Mouse (Mus musculus) hindbrain, embryonic 13.5 days (tissue): ENCODE measurements around the gene Gm11236. TPM values are rescaled to one million over a fixed set of nuclear protein-coding genes. Genes with fewer than 3 reads are reported as not detected.
"Not testable (repeated sequence)": the region's sequence is repeated elsewhere in the genome, so short reads cannot be mapped to it uniquely, and the experiment has no call there.

ENCODE experiments used
- ATAC-seq: fragments of 200-750 bp; cut with Nextera tagmentation; 2 replicates; pipeline ENCODE4 v1.8.0; 2017; ENCODE audit warnings: moderate TSS enrichment; ENCODE audit not compliant: low FRiP score
- H3K27ac ChIP-seq: fragments of 300-500 bp; sonication (generic); 2 replicates; pipeline ENCODE4 v1.5.1; 2015; ENCODE audit warnings: inconsistent platforms, mild to moderate bottlenecking, moderate library complexity
- H3K27me3 ChIP-seq: fragments of 300-500 bp; sonication (generic); 2 replicates; pipeline ENCODE4 v1.6.1; 2015; ENCODE audit warnings: mild to moderate bottlenecking, inconsistent platforms
- H3K36me3 ChIP-seq: fragments of 300-500 bp; sonication (generic); 2 replicates; pipeline ENCODE4 v1.6.1; 2015; ENCODE audit warnings: mild to moderate bottlenecking, inconsistent platforms
- H3K4me1 ChIP-seq: fragments of 300-500 bp; sonication (generic); replicated peaks from 2 replicates; pipeline ENCODE4 v1.6.1; 2015; ENCODE audit warnings: inconsistent platforms
- H3K4me2 ChIP-seq: fragments of 300-500 bp; sonication (generic); 2 replicates; pipeline ENCODE4 v1.6.1; 2015; ENCODE audit warnings: inconsistent platforms, mild to moderate bottlenecking, moderate library complexity
- H3K4me3 ChIP-seq: fragments of 300-500 bp; sonication (generic); 2 replicates; pipeline ENCODE4 v1.5.1; 2015; ENCODE audit warnings: mild to moderate bottlenecking, inconsistent platforms
- H3K9ac ChIP-seq: fragments of 300-500 bp; sonication (generic); 2 replicates; pipeline ENCODE4 v1.6.1; 2015; ENCODE audit warnings: mild to moderate bottlenecking, inconsistent platforms
- H3K9me3 ChIP-seq: fragments of 300-500 bp; sonication (generic); 2 replicates; pipeline ENCODE4 v1.6.1; 2016; ENCODE audit warnings: inconsistent platforms
- WGBS: fragments of 180-500 bp; shearing (Covaris S2); methylation state at CpG from one replicate; pipeline ENCODE4 v1.1.7; 2015; 5-methylcytosine and 5-hydroxymethylcytosine counted together
- polyA plus RNA-seq: library from polyadenylated mRNA; unstranded; fragments of >200 nt; fragmentation: Nextera tagmentation; extraction: Ambion mirVana; gene quantifications from 2 replicates; pipeline ENCODE4 v1.2.1, GENCODE M21; 2015

Gm11236 gene
- polyA plus RNA-seq = not detected in 2 replicates

GRCm38 (mm10) chr4:73637821-73638220 is at the start of gene Gm11236:
Gene Gm11236, plus strand, starts transcription at chr4:73638121.
- ATAC-seq, H3K27ac ChIP-seq, H3K4me3 ChIP-seq, H3K27me3 ChIP-seq, H3K4me2 ChIP-seq, H3K36me3 ChIP-seq, H3K4me1 ChIP-seq, H3K9ac ChIP-seq, H3K9me3 ChIP-seq: not testable (repeated sequence)
- WGBS = no CpG with 5 or more reads among the region's 4 CpGs

- Histone ChIP-seq H3K27ac (no peak overlapping the region), H3K36me3 (no peaks in the 10 kb centered on the region), H3K4me2 (no peak overlapping the region), H3K27me3 (no peaks in the 10 kb centered on the region), H3K9ac (no peak overlapping the region), H3K4me1 (no peaks in the 10 kb centered on the region), H3K9me3 (no peaks in the 10 kb centered on the region), H3K4me3 (no peak overlapping the region)
- ATAC-seq = peak; percentile 91
- 5% methylated on average over 3 of the region's 3 CpGs for WGBS
These were observed 38.7 kb upstream of the Gm11236 start for GRCm38 (mm10) chr4:73599248-73599647.

GRCm38 (mm10) chr4:73607581-73607980 is 30.3 kb upstream of the Gm11236 start, which contains the start of gene Gm11238:
Gene Gm11238, plus strand, starts transcription at chr4:73607881.
- not testable (repeated sequence) for H3K4me3 ChIP-seq, H3K4me2 ChIP-seq, H3K27me3 ChIP-seq, H3K9me3 ChIP-seq, H3K27ac ChIP-seq, H3K4me1 ChIP-seq, H3K36me3 ChIP-seq, H3K9ac ChIP-seq, ATAC-seq
- no CpG with 5 or more reads among the region's 3 CpGs for WGBS

GRCm38 (mm10) chr4:73622684-73623083 is 15.2 kb upstream of the Gm11236 start, which contains the start of gene Gm11237:
Gene Gm11237, plus strand, starts transcription at chr4:73622984.
- H3K9me3 ChIP-seq, H3K9ac ChIP-seq, H3K27me3 ChIP-seq, H3K36me3 ChIP-seq, H3K4me1 ChIP-seq, H3K4me2 ChIP-seq, H3K4me3 ChIP-seq, ATAC-seq, H3K27ac ChIP-seq: not testable (repeated sequence)
- no CpG with 5 or more reads among the region's 3 CpGs for WGBS

GRCm38 (mm10) chr4:73661864-73662263 is 23.9 kb downstream of the Gm11236 start:
- not testable (repeated sequence) for ATAC-seq, H3K27ac ChIP-seq
- WGBS = 92% methylated on average over 4 of the region's 4 CpGs

GRCm38 (mm10) chr4:73668054-73668453 is 30.1 kb downstream of the Gm11236 start, which contains the start of gene Gm11239:
Gene Gm11239, plus strand, starts transcription at chr4:73668354.
- H3K4me2 ChIP-seq, H3K4me3 ChIP-seq, H3K36me3 ChIP-seq, H3K27ac ChIP-seq, ATAC-seq, H3K27me3 ChIP-seq, H3K9me3 ChIP-seq, H3K9ac ChIP-seq, H3K4me1 ChIP-seq: not testable (repeated sequence)
- WGBS = no CpG with 5 or more reads among the region's 4 CpGs

More at GRCm38 (mm10) chr4:73661864-73662263, 23.9 kb downstream of the Gm11236 start:
- H3K27me3 ChIP-seq, H3K4me1 ChIP-seq, H3K9me3 ChIP-seq, H3K4me3 ChIP-seq, H3K9ac ChIP-seq, H3K4me2 ChIP-seq, H3K36me3 ChIP-seq: not testable (repeated sequence)

- not testable (repeated sequence) for ATAC-seq, H3K9me3 ChIP-seq, H3K9ac ChIP-seq, H3K36me3 ChIP-seq, H3K4me2 ChIP-seq, H3K27ac ChIP-seq, H3K4me1 ChIP-seq, H3K27me3 ChIP-seq, H3K4me3 ChIP-seq
- WGBS = 100% methylated on average over 2 of the region's 4 CpGs
These were observed 45.3 kb downstream of the Gm11236 start, which contains the start of gene Gm428 for GRCm38 (mm10) chr4:73683216-73683615. Gene Gm428, plus strand, starts transcription at chr4:73683516.

Other genes starting within 250 kb of the Gm11236 start
- not detected in 2 replicates for gene Gm11487, start 233.0 kb upstream of the Gm11236 start, polyA plus RNA-seq
- gene Gm11238, start 30.2 kb upstream of the Gm11236 start, polyA plus RNA-seq = not detected in 2 replicates
- not detected in 2 replicates for gene Gm11237, start 15.1 kb upstream of the Gm11236 start, polyA plus RNA-seq
- gene Gm11239, start 30.2 kb downstream of the Gm11236 start, polyA plus RNA-seq = not detected in 2 replicates
- not detected in 2 replicates for gene Gm428, start 45.4 kb downstream of the Gm11236 start, polyA plus RNA-seq
- 0.22 and 0.31 TPM in 2 replicates for gene Rasef, start 152.9 kb downstream of the Gm11236 start, polyA plus RNA-seq
- gene Gm11758, start 238.1 kb downstream of the Gm11236 start, polyA plus RNA-seq = not detected in 2 replicates